Mouse (Mus musculus): ENCODE measurements around the gene Efemp2.
A peak's percentile ranks its signal among the peaks of the same experiment; 100 is the strongest.

The Efemp2 gene

DNA sequence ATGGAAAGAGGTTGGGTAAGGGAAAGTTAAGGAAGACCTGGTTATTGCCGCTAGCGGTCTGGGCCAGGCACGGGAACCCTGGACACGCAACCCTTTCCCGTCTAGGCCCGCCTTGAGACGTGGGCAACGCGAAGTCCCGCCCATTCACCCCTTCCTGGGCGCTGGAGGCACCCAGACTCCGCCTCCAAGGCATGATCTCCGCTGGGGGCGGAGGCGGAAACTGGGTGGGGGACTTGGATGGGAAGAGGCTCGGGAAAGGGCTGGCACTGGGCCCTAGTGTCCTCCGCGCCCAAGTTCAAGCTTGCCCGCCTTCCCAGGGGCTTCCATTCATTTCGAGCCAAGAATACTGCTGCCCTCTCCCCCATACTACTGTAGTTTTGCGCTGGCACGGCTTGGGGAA is at the start of gene Efemp2:
Gene Efemp2 (plus strand): TSS at position 235 of the 400 bp plus-strand sequence.
- peak; percentile 94 for DNase-seq

DNA sequence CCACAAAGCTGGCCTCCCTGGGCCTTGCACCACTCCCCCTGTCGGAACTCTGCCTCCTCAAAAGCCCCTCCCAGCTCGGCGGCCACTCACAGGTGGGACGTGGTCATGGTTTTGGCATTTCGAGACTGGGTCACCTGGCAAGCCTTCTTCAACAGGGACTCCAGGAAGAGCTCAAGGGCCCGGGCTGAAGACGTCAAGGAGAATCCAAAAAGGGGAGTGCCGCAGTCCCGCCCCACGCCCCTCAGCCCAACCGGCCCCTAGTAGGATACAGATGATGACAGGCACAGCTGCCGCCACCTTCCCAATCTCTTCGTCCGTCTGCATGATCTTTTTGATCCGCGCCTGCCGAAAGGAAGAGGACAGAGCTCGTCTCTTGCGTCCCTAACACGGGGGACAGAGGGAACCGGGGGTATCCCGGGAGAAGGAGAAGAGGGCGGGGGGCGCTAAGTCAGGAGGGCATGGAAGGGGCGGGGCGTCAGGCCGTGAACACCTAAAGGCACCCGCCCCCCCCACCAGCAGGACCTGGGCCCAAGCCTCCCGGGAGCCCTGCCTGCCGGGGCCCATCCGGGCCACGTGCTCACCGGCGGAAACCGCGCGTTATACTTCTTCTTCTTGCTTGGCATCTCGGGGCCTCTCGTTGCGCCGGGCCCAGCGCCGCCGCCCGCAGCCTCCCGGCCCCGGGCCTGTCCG is 49.5 kb upstream of the Efemp2 start:
- DNase-seq, result peak; percentile 91

DNA sequence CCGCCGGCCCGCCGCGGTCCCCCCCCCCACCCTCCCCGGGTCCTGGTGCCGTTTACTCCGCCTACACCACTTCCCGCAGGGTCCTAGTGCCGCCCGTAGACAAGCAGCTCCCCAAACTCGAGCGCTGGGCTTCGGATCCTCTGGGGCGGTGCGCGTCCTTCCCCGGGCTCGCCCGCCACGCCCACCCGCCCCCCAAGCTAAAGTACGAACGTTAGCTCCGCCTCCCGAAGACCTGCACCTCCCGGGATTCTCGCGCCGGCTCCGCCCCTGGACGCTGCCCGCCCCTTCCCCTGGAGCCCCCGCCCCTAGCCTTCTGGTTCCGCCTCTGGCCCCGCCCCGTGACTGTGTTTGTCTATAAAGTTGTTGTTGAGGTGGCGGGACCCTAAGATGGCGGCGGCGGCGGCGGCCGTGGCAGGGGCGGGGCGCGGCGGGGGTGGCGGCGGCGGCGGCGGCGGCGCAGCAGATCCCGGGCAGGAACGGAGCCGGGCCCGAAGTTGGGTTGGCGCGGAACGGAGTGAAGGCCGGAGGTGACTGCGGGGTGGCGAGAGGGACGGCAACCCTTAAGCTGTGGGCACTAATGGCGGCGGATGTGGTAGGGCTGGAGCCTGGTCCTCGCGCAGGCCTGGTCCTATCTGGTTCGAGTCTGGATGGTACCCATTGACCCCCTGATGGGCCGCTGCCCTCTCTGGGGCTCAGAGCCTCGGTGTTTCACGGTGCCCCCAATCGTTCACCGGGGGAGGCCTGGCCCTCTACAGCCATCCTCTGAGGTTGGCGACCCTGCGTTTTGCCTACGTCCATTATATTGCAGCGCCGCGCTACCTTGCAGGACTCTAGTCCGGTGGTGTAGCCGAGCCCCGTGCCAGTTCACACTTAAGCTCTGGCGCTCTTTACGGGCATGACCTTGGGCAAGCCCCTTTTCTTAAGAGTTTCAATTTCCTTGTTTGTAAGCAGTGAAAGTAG is 48.7 kb upstream of the Efemp2 start, which contains the start of the genes Drap1 and AI837181:
Gene Drap1 (minus strand): TSS at position 198 of the 960 bp plus-strand sequence.
Gene AI837181 (plus strand): TSS at position 363 of the 960 bp plus-strand sequence.
- peak; percentile 95 for DNase-seq

DNA sequence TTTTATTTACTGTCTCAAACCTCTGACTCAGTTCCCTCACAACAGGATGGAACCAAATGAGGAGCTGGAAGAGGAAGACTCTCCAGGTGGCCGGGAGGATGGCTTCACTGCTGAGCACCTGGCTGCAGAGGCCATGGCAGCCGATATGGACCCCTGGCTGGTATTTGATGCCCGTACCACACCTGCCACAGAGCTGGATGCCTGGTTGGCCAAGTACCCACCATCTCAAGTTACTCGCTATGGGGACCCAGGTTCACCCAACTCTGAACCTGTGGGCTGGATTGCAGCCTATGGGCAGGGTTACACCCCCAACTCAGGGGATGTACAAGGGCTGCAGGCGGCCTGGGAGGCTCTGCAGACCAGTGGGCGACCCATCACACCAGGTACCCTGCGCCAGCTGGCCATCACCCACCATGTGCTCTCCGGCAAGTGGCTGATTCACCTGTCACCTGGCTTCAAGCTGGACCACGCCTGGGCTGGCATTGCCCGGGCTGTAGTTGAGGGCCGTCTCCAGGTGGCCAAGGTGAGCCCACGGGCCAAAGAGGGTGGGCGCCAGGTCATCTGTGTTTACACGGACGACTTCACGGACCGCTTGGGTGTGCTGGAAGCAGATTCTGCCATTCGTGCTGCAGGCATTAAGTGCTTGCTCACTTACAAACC is 47.7 kb upstream of the Efemp2 start:
- no peak for DNase-seq

DNA sequence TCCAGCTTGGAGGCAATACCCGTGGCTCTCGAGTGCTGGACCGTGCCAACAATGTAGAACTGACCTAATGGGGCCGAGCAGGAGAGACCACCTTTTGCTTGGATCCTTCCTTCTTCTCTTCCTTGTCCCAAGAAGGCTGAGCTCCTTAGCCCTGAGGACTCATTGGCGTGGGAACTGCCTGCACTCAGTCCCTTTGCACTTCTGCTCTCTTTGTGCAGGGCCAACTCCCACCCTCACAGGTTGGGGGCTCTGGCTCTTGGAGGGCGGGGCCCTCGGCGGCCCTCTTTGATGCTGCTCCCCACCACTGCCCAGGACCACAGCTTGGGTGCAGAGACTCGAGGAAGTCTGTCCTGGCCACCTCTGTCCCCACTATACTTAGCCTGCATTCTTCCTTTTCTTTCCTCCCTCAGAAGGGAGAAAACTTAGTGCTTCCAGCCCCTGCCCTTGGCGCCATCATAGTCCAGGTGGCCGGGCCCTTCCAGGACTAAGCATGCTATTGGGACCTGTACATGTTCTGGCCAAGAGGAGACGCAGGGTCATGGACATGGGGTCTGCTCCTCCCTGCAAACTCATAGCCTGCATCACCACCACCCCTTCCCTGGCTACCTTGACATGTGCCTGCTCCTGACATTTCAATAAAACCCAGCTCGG is 47.0 kb upstream of the Efemp2 start:
- DNase-seq, result no peak

DNA sequence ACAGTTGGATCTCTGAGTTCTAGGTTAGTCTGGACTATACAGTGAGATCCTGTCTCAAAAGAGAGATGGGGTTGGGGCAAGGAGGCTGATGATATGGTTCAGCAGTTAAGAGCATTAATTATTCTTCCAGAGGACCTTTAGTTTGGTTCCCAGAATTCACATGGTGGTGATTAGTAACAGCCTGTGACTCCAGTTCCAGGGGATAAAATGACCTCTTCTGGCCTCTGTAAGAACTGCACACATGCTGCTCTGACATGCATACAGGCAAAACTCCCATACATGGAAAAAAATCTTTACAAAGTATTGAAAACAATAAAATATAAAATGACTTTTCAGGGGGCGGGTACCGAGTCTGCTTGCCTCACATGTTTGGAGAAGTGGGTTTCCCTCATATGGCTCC is 45.7 kb upstream of the Efemp2 start:
- DNase-seq, result peak; percentile 79

DNA sequence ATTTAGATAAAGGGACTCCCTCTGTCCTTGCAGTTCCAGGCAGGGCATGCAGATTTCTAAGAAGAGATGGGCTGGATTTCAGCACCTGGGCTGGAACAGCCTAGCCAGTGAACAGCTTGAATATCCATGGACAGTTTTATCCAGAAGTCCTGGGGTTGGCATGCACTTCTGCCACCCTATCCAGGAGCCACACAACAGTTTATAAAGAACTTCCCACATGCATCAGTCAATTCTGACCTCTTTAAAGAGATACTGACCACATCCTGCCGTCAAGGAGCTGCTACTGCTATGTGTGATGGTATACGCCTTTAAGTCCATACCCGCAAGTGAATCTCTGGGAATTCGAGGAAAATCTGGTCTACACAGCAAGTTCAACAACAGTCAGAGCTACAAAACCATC is 44.5 kb upstream of the Efemp2 start:
- DNase-seq, result no peak

DNA sequence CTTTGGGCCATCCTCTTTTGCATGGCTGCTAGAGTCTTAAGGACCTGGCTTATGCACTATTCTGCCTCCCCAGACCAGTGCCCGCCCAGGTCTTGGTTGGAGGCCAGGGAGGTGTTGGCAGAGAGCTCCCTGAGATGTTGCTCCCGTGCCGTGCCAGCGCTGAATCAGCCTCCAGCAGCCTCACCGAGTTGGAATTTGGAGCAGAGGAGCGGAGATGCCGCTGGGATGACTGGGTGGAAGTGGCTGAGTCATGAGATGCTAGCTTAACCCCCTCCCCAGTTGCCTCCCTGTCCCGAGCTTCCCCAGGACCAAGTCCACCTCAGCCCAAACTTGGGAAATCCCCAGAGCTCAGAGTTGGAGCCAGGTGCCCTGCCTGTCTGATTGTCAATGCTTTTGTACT is 43.9 kb upstream of the Efemp2 start:
- no peak for DNase-seq

DNA sequence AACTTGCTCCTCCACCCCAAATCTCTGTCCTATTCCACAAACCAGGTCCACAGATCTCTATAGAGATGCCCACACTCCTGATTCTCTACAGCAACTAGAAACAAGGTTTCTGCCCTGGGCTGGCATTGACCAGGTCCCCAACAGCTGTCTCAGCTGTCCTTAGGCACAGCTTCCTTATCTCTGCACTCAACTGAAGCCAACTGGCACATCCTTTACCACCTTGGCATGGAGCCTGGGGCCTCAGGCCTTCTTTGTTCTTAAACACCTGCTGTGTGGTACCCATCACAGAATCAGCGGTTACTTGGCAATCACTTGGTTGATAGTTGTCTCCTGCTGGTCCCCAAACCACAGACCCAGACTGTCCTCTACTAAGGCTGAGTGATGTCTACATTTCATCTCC is 43.3 kb upstream of the Efemp2 start:
- DNase-seq, result no peak

DNA sequence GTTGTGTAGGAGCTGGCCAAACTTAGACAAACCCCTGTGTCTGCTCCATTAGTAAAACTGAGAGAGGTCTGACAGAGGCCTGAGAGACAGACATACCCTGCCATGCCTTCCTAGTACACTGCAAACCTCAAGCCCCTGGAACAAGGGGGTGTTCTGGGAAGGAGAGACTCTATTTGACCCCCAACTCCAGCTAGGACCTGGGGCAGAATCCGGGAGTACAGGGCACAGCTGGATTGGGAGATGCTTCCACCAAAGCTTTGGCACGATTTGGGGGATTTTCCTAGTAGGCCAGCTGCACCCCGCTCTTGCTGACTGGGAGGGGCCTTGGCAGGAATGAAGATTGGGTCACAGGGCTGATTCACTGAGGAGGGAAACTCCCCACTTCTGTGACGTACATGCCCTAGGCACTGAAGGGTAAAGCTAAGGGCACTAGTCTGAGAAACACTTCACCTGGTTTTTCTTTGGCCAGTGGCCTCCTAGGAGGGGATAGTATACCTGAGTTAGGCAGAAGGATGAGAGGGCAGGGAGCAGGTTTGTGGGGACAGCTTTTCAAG is 41.8 kb upstream of the Efemp2 start:
- DNase-seq, result peak; percentile 72

DNA sequence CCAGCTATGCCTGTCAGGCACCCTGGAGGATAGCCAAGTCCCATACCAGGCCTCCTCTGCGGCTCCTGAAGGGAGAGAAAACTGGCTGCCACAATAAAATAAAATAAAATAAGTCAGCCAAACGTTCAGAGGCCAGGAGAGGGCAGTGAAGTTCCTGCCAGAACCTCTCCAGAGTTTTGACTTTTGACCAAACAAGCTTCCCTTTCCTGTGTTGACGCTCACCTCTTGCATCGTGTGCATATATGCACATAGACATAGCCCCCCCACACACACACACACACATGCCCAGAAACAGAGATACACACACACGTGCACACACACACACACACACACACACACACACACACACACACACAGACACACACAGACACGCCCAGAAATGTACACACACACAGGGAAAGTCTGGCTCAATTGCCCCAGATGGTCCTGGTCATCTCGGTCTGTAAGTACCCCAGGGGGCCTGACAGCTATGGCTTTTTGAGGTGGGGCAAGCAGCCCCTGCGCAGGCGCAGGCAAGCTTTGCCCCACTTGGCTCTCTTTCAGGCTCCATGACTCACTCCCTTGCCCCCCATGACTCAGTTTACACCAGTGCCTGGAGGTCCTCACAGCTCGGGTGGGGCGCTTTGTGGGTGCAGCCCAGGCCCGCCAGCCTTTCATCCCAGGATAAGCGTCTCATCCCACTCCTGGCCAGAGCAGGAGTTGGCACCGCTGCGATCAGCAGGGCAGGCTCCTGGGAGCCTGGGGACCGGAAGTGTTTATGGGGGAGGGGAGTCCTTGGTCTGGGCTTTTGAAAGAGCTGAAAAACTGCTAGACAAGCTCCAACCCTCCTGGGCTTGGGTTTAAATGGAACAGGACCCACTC is 40.5 kb upstream of the Efemp2 start:
- peak; percentile 82 for DNase-seq

DNA sequence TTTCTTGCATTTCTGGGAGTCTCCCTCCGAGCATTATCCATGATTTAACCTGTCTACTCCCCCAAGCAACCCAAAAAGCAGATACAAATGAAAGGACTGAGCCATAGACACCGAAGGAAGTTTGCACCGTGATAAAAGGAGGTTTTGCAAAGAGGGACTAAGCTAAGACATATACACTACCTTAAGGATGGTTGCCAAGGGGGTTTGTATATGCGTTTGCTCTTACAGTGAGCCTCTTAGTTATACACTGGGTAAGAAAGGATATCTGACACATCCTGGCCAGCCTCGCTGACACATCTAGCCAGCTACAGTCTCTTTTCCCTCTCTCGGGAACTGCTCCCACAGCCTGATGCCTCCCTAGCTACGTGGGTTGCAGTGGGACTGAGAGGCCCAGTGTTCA is 39.8 kb upstream of the Efemp2 start:
- no peak for DNase-seq

DNA sequence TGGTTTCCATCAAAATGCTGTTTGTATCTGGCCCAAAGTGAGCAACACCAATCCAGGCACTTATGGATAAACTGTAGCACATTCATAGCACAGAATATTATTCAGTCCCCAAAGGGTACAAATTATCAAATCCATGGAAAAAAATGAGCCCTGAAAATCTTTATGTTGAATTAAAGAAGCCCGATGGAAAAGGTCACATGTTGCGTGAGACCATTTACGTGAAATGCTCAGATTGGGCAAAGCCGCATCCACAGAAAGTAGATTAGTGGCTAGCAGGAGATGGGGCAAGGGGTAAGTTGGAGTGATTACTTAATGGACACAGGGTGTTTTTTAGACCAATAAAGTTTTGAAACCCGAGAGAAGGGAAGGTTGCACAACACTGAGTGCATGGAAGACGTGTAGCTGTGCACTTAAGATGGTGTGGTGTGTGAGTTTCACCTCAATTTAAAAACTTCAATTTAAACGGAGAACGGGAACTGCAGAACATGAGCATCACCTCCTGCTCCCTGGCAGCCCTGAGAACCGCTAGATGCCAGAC is 29.3 kb upstream of the Efemp2 start:
- peak; percentile 39 for DNase-seq

DNA sequence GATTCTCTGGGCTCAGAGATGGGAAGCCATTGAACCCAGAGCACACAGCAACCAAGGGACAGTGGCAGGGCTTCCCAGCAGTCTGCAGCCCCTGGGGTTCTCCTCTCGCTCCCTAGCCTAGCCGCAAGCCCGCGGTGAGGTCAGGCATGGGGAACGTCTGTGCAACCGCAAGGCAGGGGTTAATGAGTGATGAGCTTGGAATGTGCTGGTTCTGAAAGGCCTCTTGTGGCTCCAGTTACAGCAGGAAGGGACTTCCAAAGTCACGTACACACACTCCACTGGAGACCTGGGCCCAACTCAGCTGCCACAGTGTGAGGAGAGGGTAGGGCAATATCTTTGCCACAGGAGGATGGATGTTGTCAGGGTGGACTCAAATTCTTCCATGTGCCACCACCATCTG is 28.8 kb upstream of the Efemp2 start:
- no peak for DNase-seq

DNA sequence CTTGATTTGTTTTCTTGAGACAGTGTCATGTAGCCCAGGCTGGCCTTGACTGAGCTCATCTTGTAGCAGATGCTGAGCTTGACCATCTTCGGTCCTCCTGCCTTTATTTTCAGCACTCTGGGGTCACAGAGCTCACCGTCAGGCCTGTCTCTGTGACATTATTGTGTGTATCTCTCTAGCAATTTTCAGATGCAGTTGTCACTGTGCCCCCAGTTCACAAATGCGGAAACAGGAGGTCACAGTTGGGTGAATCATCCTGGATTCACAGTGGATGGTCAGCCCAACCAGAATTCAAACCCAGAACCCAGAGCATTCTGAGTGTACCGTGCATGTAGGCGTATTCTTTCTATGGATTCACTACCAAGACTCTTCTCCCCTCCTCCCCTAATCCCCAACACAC is 28.0 kb upstream of the Efemp2 start:
- no peak for DNase-seq

DNA sequence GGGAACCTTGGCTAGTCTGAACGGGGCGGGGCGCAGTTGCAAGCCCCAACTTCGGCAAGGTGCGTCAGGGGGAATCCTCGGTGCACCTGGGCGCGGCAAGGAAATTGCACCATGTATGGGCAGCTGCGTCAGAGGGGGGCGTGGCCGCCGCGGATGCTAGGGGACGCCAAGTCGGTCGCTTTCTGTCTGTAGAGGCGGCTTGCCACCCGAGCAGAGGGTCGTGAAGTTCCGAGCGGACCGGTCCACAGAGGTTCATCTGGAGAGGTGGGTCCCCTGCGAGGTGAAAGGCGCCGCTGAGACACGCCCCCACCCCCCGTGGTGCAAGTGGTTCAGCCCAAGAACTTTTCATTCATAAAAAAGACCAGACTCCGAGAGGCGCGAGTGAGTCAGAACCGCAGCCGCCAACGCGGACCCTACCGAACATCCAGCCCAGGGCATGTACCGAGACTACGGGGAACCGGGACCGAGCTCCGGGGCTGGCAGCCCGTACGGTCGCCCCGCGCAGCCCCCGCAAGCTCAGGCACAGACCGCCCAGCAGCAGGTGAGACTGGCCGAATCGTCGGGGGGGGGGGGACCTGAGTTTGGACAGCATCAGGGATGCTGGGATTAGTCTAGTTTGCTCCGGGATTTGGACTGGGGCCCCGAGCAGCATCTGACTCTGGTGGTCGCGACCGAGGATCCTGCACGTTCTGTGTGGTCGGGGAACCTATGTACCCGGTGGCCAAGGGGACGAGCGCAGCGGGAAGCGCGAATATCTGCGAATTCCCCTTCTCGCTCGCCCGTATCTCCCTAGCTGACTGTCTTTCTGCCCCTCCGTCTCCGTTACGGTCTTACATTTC is 26.0 kb upstream of the Efemp2 start, which contains the start of gene Fosl1:
Gene Fosl1 (plus strand): TSS at position 33 of the 839 bp plus-strand sequence.
- DNase-seq, result peak; percentile 82

DNA sequence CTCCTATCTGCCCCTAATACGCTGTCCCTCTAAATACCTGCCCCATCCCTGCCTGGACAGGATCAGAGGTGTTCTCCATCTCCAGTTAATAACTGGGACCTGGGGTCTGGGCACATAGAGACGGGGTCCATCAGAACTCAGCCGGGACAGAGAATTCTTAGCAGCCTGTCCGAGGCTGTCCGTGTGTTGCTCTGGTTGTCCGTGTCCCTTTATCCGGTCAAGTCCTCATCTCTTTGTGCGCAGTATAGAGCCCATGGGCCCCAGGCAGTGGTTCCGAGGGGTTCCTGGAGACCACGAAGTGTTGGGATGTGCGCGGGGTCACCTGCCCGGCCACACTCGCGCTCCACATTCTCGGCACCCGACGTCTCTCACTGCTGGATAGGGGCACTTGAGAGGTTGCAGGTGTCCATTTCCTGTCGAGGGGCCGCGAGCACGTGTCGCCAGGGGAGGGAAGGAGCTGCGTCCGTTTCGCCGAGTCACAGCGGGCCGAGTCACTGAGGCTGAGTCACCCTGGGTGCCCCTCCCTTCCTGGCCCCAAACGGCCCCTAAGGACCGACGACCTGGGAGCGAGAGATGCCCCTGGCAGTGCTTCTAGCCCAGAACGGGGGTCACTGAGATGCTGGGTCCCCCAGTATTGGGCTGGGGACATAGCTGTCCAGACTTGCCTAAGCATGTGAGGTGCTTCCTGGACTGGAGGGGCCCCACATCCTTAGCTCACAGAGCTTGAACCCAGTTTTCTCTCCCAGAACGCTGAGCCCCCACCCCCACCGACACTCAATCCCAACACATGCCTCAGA is 25.2 kb upstream of the Efemp2 start:
- DNase-seq, result no peak

DNA sequence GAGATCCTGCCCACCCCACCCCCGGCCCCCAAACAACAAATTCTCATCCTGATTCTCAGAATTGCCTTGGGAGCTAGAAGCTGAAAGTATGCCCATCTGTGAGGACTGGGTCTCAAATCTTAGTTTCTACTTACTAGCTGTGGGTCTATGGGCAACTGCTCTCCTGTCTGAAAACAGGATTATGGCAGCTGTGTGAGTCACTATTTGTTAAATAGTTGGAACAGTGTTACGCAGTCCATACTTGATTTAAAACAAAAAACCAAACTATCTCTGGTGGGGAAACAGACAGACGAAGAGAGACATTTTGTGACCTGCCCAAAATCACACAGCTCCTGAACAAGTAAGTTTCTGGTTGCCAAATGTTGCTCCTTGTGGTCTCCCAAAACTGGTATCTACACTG is 24.1 kb upstream of the Efemp2 start:
- no peak for DNase-seq

DNA sequence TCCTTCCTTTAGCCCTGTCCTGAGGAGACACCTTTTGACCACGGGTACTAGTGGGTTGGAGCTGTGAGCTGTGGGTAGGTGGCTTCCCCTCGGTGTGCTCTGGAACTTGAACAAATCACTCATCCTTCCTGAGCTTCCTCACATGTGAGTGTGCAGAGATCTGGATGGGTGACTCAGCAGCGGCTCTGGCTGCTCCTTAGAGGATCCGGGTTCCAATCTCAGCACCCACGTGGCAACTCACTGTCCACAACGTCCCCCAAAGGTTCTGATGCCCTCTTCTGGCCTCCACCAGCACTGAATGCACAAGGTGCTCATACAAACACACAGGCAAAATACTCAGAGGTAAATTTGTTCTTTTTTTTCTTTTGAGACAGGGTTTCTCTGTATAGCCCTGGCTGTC is 22.0 kb upstream of the Efemp2 start:
- DNase-seq, result no peak
